Mouse (Mus musculus): ENCODE measurements at regions not wholly inside any gene's neighbourhood (a gene's known extent, or its start where the extent isn't known, plus 50 kb on each side); places are given as distances from the start of the nearest gene placed in this dataset.

DNA sequence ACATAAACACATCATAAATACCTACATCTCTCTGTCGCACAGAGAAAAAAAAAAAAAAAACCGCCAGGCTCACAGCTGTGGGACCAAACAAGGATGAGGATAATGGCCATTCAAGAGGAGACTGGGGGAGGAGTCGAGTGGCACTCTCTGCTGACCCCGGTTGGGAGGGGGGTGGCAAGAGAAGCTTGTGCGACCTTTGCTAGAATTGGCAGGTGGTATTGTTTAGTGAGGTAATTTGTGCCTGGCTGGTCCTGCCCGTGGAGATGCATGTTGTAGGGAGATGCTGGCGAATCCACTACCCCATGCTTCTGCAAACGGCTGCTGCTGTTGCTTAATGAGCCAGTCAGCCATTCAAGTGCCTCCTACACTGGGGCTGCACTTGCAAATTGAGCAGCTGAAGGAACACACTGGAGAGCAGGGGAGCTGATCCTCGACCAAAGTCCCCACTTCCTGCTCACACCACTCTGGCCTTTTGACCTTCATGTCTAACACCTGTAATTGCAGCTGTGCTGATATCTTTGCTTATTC lies 66.5 kb upstream of the Lmo2 start:
- no peak for TF ChIP-seq POLR2A (IDR thresholded peaks at IDR 0.05; ENCODE audit: borderline replicate concordance, extremely low read depth, low read depth, low read length)
- no peak for TF ChIP-seq CTCF (IDR thresholded peaks at IDR 0.05; ENCODE audit: insufficient read depth, low read length)

All from lung, adult 2 months (tissue).